Mouse (Mus musculus): Measurements from ENCODE around the gene Slc25a15.

GRCm38 (mm10) chr8:22397811-22398141 is 621 bp downstream of the Slc25a15 start:
- no peak for TF ChIP-seq CTCF (IDR thresholded peaks at IDR 0.05)
- TF ChIP-seq POLR2A (IDR thresholded peaks at IDR 0.05; ENCODE audit: insufficient read depth, low read depth, low read length): no peak
- no peak for TF ChIP-seq EP300 (IDR thresholded peaks at IDR 0.05; ENCODE audit: insufficient read depth, low read depth, low read length)

Data from heart, adult 2 months (tissue).